Mouse (Mus musculus) common myeloid progenitor, adult 5-6 weeks (primary cell): ENCODE data around the gene 2200002D01Rik. TPM values are rescaled to one million over a fixed set of nuclear protein-coding genes. Genes with fewer than 3 reads are reported as not detected.

ENCODE experiments used
- ATAC-seq: replicated peaks from 2 replicates; pipeline ENCODE4 v1.8.0; 2016; ENCODE audit warnings: low read depth, mild to moderate bottlenecking, moderate TSS enrichment, inconsistent platforms; ENCODE audit not compliant: poor library complexity, severe bottlenecking
- total RNA-seq: library from RNA; stranded (forward); fragments of 200-1000, 187-1606 nt; gene quantifications from 2 replicates; pipeline ENCODE4 v1.2.3, GENCODE M21; 2017

Gene 2200002D01Rik
- total RNA-seq, 1 experiment from 2014 or later = 12.1 TPM

DNA sequence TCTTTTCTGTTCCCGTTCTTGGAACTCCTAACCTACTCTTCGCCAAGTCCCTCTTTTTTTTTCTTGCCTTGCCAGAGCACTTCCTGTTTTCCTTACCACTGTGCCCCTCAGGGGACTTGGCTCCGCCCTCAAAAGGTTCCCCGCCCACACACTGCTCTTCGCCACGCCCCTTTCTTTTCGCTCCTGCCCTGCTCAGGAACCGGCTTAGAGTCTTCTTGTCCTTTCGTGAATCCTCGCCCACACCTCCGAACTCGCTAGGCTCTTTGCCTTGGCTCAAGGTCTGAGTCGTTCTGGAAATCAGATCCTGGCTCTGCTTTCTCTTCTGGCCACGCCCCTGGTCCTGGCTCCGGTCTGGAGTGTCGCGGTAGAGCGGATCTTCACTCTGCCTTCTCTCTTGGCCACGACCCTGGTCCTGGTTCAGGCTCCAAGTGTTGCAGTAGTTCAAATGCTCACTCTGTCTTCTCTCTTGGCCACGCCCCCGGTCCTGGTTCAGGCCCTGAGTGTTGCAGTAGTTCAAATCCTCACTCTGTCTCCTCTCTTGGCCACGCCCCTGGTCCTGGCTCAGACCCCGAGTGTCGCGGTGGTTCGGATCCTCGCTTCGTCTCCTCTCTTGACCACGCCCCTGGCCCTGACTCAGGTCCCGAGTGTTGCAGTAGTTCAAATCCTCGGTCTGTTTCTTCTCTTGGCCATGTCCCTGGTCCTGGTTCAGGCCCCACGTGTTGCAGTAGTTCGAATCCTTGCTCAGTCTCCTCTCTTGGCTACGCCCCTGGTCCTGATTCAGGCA lies 36.7 kb downstream of the 2200002D01Rik start:
- peak; percentile 87 for ATAC-seq

DNA sequence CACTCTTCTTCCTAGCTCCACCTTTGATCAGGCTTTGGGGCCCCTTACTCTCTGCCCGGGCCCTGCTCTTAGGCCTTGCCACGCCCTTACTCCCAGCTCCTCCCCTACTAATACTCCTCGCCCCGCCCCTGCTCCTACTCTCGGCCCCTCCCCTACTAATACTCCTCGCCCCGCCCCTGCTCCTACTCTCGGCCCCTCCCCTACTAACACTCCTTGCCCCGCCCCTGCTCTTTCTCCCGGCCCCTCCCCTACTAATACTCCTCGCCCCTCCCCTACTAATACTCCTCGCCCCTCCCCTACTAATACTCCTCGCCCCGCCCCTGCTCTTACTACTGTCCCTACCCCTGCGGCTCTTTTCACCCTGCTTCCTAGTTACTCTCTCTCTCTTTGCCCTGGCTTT lies 37.3 kb downstream of the 2200002D01Rik start:
- peak; percentile 57; the same call in 1 of the 2 replicates for ATAC-seq

DNA sequence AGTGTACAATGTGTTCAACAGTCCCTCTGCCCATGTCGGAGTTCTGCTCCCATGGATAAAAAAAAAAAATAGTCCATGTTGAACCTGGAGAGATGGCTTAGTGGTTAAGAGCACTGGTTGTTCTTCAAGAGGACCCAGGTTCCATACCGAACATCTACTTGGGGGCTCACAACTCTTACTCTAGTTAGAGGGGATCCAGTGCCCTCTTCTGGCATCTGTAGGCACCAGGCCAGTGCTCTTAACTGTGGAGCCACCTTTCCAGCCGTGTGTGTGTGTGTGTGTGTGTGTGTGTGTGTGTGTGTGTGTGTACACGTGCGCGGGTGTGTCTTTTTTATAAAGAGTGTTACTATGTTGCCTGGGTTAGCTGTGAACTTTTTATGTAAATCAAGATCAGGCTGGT lies 45.7 kb downstream of the 2200002D01Rik start:
- no peak for ATAC-seq

Other genes starting within 250 kb of the 2200002D01Rik start
- 0.19 and 2.5 TPM in 2 replicates for gene Ryr1, start 123.3 kb downstream of the 2200002D01Rik start, total RNA-seq
- 0.41 and 0.63 TPM in 2 replicates for gene Rasgrp4, start 113.6 kb downstream of the 2200002D01Rik start, total RNA-seq
- 23.2 and 28.2 TPM in 2 replicates for gene Fam98c, start 92.2 kb downstream of the 2200002D01Rik start, total RNA-seq
- 0.92 and 1.6 TPM in 2 replicates for gene Ggn, start 78.3 kb downstream of the 2200002D01Rik start, total RNA-seq
- 1.2 and 3.8 TPM in 2 replicates for gene Spred3, start 78.1 kb downstream of the 2200002D01Rik start, total RNA-seq
- gene Psmd8, start 67.8 kb downstream of the 2200002D01Rik start, total RNA-seq = 130 and 171 TPM in 2 replicates
- 0.73 and 1.0 TPM in 2 replicates for gene Catsperg1, start 34.4 kb downstream of the 2200002D01Rik start, total RNA-seq
- 1.3 and 1.6 TPM in 2 replicates for gene Kcnk6, start 16.0 kb downstream of the 2200002D01Rik start, total RNA-seq
- 29.2 and 31.3 TPM in 2 replicates for gene Yif1b, start 10.1 kb downstream of the 2200002D01Rik start, total RNA-seq
- gene Spint2, start 33.4 kb upstream of the 2200002D01Rik start, total RNA-seq = 25.3 and 28.6 TPM in 2 replicates
- not detected in 2 replicates for gene Ppp1r14a, start 40.8 kb upstream of the 2200002D01Rik start, total RNA-seq
- gene Dpf1, start 55.5 kb upstream of the 2200002D01Rik start, total RNA-seq = 3.2 TPM in 1 of 2 replicates, not detected in the other